Mouse (Mus musculus) lung, embryonic 16.5 days (tissue): ENCODE data around the gene Prkg1. TPM values are rescaled to one million over a fixed set of nuclear protein-coding genes. Genes with fewer than 3 reads are reported as not detected.
"Not testable (repeated sequence)": the region's sequence is repeated elsewhere in the genome, so short reads cannot be mapped to it uniquely, and the experiment has no call there.

Experiments
- ATAC-seq: fragments of 200-750 bp; cut with Nextera tagmentation; 2 replicates; pipeline ENCODE4 v1.8.0; 2017; ENCODE audit warnings: low read depth, mild to moderate bottlenecking, moderate library complexity
- H3K27ac ChIP-seq: fragments of 300-500 bp; sonication (generic); 2 replicates; pipeline ENCODE4 v1.5.1; 2014; ENCODE audit warnings: mild to moderate bottlenecking, control low read depth, low read length
- H3K27me3 ChIP-seq: fragments of 300-500 bp; sonication (generic); 2 replicates; pipeline ENCODE4 v1.6.1; 2014; ENCODE audit warnings: low read depth, low read length, mixed read lengths; ENCODE audit not compliant: control insufficient read depth, insufficient read depth
- H3K36me3 ChIP-seq: fragments of 300-500 bp; sonication (generic); 2 replicates; pipeline ENCODE4 v1.6.1; 2014; ENCODE audit warnings: low read length; ENCODE audit not compliant: control insufficient read depth, insufficient read depth
- H3K4me1 ChIP-seq: fragments of 300-500 bp; sonication (generic); replicated peaks from 2 replicates; pipeline ENCODE4 v1.6.1; 2014; ENCODE audit warnings: low read length, mixed read lengths; ENCODE audit not compliant: control insufficient read depth, insufficient read depth
- H3K4me2 ChIP-seq: fragments of 300-500 bp; sonication (generic); 2 replicates; pipeline ENCODE4 v1.6.1; 2014; ENCODE audit warnings: low read depth, low read length, control low read depth
- H3K4me3 ChIP-seq: fragments of 300-500 bp; sonication (generic); 2 replicates; pipeline ENCODE4 v1.5.1; 2014; ENCODE audit warnings: mild to moderate bottlenecking, low read length, control low read depth
- H3K9ac ChIP-seq: fragments of 300-500 bp; sonication (generic); 2 replicates; pipeline ENCODE4 v1.6.1; 2014; ENCODE audit warnings: low read length, control low read depth
- H3K9me3 ChIP-seq: fragments of 300-500 bp; sonication (generic); 2 replicates; pipeline ENCODE4 v1.6.1; 2016; ENCODE audit warnings: low read length; ENCODE audit not compliant: control insufficient read depth
- WGBS: fragments of 180-500 bp; shearing (Covaris S2); extraction: QIAGEN DNeasy Blood & Tissue Kit; methylation state at CpG from one replicate; pipeline ENCODE4 v1.1.7; 2014; 5-methylcytosine and 5-hydroxymethylcytosine counted together
- polyA plus RNA-seq: library from polyadenylated mRNA; unstranded; fragments of >200 nt; fragmentation: Nextera tagmentation; extraction: Ambion mirVana; gene quantifications from 2 replicates; pipeline ENCODE4 v1.2.1, GENCODE M21; 2015

Prkg1 gene
- polyA plus RNA-seq, 1 experiment from 2014 or later, result 6.9 TPM

GRCm38 (mm10) chr19:31369116-31369515, 395.7 kb downstream of the Prkg1 start:
- Histone ChIP-seq H3K4me2 (no peak overlapping the region), H3K36me3 (no peaks in the 10 kb centered on the region), H3K9me3 (no peaks in the 10 kb centered on the region; the same call in 1 of the 2 replicates), H3K9ac (no peak overlapping the region), H3K4me1 (no peaks in the 10 kb centered on the region; the same call in 1 of the 2 replicates), H3K27me3 (no peaks in the 10 kb centered on the region), H3K4me3 (no peak overlapping the region), H3K27ac (peak overlapping the region; percentile 31; the same call in 1 of the 2 replicates)
- ATAC-seq, result no peak
- whole genome bisulfite sequencing, result 71% methylated on average over 1 of the region's 1 CpGs

GRCm38 (mm10) chr19:31362051-31362450, 402.8 kb downstream of the Prkg1 start:
- no peaks in the 10 kb centered on the region for H3K27me3 ChIP-seq
- H3K4me3 ChIP-seq, result no peak overlapping the region
- H3K9me3 ChIP-seq, result no peaks in the 10 kb centered on the region; the same call in 1 of the 2 replicates
- no peaks in the 10 kb centered on the region for H3K36me3 ChIP-seq
- H3K4me2 ChIP-seq, result no peak overlapping the region
- WGBS, result 55% methylated on average over 4 of the region's 4 CpGs
- peaks cover 8% of the 10 kb centered on the region for H3K4me1 ChIP-seq
- ATAC-seq, result peak; percentile 74
- peak overlapping the region; percentile 66 for H3K27ac ChIP-seq
- H3K9ac ChIP-seq, result no peak overlapping the region

- WGBS, result 41% methylated on average over 5 of the region's 5 CpGs
- no peak overlapping the region for H3K4me3 ChIP-seq
- H3K9me3 ChIP-seq, result no peaks in the 10 kb centered on the region; the same call in 1 of the 2 replicates
- H3K36me3 ChIP-seq, result no peaks in the 10 kb centered on the region
- H3K4me1 ChIP-seq, result peaks cover 8% of the 10 kb centered on the region
- no peak overlapping the region for H3K9ac ChIP-seq
- no peaks in the 10 kb centered on the region for H3K27me3 ChIP-seq
- peak overlapping the region; percentile 66 for H3K27ac ChIP-seq
- peak; percentile 61 for ATAC-seq
- no peak overlapping the region; the same call in 1 of the 2 replicates for H3K4me2 ChIP-seq
Measured at GRCm38 (mm10) chr19:31361575-31361974, 403.3 kb downstream of the Prkg1 start.

GRCm38 (mm10) chr19:31361161-31361560, 403.7 kb downstream of the Prkg1 start:
- 29% methylated on average over 3 of the region's 3 CpGs for WGBS
- Histone ChIP-seq H3K9ac (no peak overlapping the region), H3K4me1 (peaks cover 8% of the 10 kb centered on the region), H3K27ac (peak overlapping the region; percentile 65; the same call in 1 of the 2 replicates), H3K27me3 (no peaks in the 10 kb centered on the region), H3K4me3 (no peak overlapping the region), H3K36me3 (no peaks in the 10 kb centered on the region), H3K4me2 (no peak overlapping the region), H3K9me3 (no peaks in the 10 kb centered on the region; the same call in 1 of the 2 replicates)
- peak; percentile 77 for ATAC-seq

- no peak for ATAC-seq
- no peak overlapping the region for H3K4me2 ChIP-seq
- no peaks in the 10 kb centered on the region for H3K4me1 ChIP-seq
- no peak overlapping the region for H3K27ac ChIP-seq
- H3K9me3 ChIP-seq, result no peaks in the 10 kb centered on the region
- H3K4me3 ChIP-seq, result no peak overlapping the region
- 58% methylated on average over 1 of the region's 1 CpGs for WGBS
- H3K27me3 ChIP-seq, result no peaks in the 10 kb centered on the region
- no peak overlapping the region for H3K9ac ChIP-seq
- H3K36me3 ChIP-seq, result no peaks in the 10 kb centered on the region
Measured at GRCm38 (mm10) chr19:31354959-31355358, 409.9 kb downstream of the Prkg1 start.

GRCm38 (mm10) chr19:31352784-31353183, 412.0 kb downstream of the Prkg1 start:
- H3K27ac ChIP-seq, H3K4me3 ChIP-seq, H3K4me2 ChIP-seq, H3K36me3 ChIP-seq, H3K9ac ChIP-seq, H3K9me3 ChIP-seq, H3K4me1 ChIP-seq, ATAC-seq, H3K27me3 ChIP-seq: not testable (repeated sequence)

- Histone ChIP-seq H3K27ac (no peak overlapping the region), H3K36me3 (no peaks in the 10 kb centered on the region), H3K4me1 (no peaks in the 10 kb centered on the region), H3K27me3 (no peaks in the 10 kb centered on the region), H3K4me2 (no peak overlapping the region), H3K4me3 (no peak overlapping the region), H3K9ac (no peak overlapping the region), H3K9me3 (no peaks in the 10 kb centered on the region)
- no peak for ATAC-seq
- 67% methylated on average over 3 of the region's 3 CpGs for WGBS
Measured at GRCm38 (mm10) chr19:31351796-31352195, 413.0 kb downstream of the Prkg1 start.

- peaks cover 2% of the 10 kb centered on the region; the same call in 1 of the 2 replicates for H3K4me1 ChIP-seq
- no peak overlapping the region for H3K4me3 ChIP-seq
Measured at GRCm38 (mm10) chr19:31342150-31342549, 422.7 kb downstream of the Prkg1 start.

GRCm38 (mm10) chr19:31340898-31341297, 423.9 kb downstream of the Prkg1 start:
- WGBS, result 22% methylated on average over 1 of the region's 1 CpGs
- H3K36me3 ChIP-seq, result no peaks in the 10 kb centered on the region
- H3K4me3 ChIP-seq, result no peak overlapping the region
- ATAC-seq, result no peak
- no peak overlapping the region for H3K9ac ChIP-seq
- no peak overlapping the region for H3K4me2 ChIP-seq
- no peaks in the 10 kb centered on the region for H3K27me3 ChIP-seq
- H3K27ac ChIP-seq, result no peak overlapping the region
- no peaks in the 10 kb centered on the region for H3K9me3 ChIP-seq
- peaks cover 2% of the 10 kb centered on the region; the same call in 1 of the 2 replicates for H3K4me1 ChIP-seq

More at GRCm38 (mm10) chr19:31342150-31342549, 422.7 kb downstream of the Prkg1 start:
- ATAC-seq, result no peak
- H3K36me3 ChIP-seq, result no peaks in the 10 kb centered on the region
- H3K4me2 ChIP-seq, result no peak overlapping the region
- WGBS, result 15% methylated on average over 4 of the region's 4 CpGs
- no peaks in the 10 kb centered on the region for H3K27me3 ChIP-seq
- H3K27ac ChIP-seq, result no peak overlapping the region
- H3K9me3 ChIP-seq, result no peaks in the 10 kb centered on the region
- no peak overlapping the region for H3K9ac ChIP-seq
